Mouse (Mus musculus): ENCODE measurements at regions not wholly inside any gene's neighbourhood (a gene's known extent, or its start where the extent isn't known, plus 50 kb on each side); places are given as distances from the start of the nearest gene placed in this dataset.

GRCm38 (mm10) chr4:89419507-89419906 lies 108.7 kb upstream of the Cdkn2b start:
- TF ChIP-seq POLR2A (IDR thresholded peaks at IDR 0.05; ENCODE audit: low read depth, low read length) = no peak
- no peak for TF ChIP-seq CTCF (IDR thresholded peaks at IDR 0.05; ENCODE audit: extremely low read depth, insufficient read length, insufficient replicate concordance, low read depth, low read length)

Data from small intestine, adult 2 months (tissue).